Mouse (Mus musculus) embryonic facial prominence, embryonic 14.5 days (tissue): Measurements from ENCODE around the gene Rpap2. TPM values are rescaled to one million over a fixed set of nuclear protein-coding genes. Genes with fewer than 3 reads are reported as not detected.

Experiments
- polyA plus RNA-seq: library from polyadenylated mRNA; unstranded; fragments of >200 nt; fragmentation: Nextera tagmentation; extraction: Ambion mirVana; gene quantifications from 2 replicates; pipeline ENCODE4 v1.2.1, GENCODE M21; 2014

Rpap2 gene
- polyA plus RNA-seq, 1 experiment from 2014 or later: 19.1 TPM

Other genes with a start within 250 kb of the Rpap2 start
- gene Ephx4, start 194.6 kb upstream of the Rpap2 start, polyA plus RNA-seq: 2.8 and 3.2 TPM in 2 replicates
- not detected in 2 replicates for gene Lpcat2b, start 165.8 kb upstream of the Rpap2 start, polyA plus RNA-seq
- gene Btbd8, start 159.4 kb upstream of the Rpap2 start, polyA plus RNA-seq: 4.8 and 5.8 TPM in 2 replicates
- gene Gm42669, start 89.8 kb upstream of the Rpap2 start, polyA plus RNA-seq: 0.28 and 0.32 TPM in 2 replicates
- gene 1700028K03Rik, start 62.7 kb upstream of the Rpap2 start, polyA plus RNA-seq: 0.09 and 0.33 TPM in 2 replicates
- 26.4 and 26.5 TPM in 2 replicates for gene Glmn, start 515 bp downstream of the Rpap2 start, polyA plus RNA-seq
- 0.39 and 0.79 TPM in 2 replicates for gene Gfi1, start 128.7 kb downstream of the Rpap2 start, polyA plus RNA-seq
- 0.47 TPM in 1 of 2 replicates, not detected in the other for gene Ube2d2b, start 232.7 kb downstream of the Rpap2 start, polyA plus RNA-seq